Mouse (Mus musculus): Measurements from ENCODE around the gene Abca9. TPM values are rescaled to one million over a fixed set of nuclear protein-coding genes. Genes with fewer than 3 reads are reported as not detected.

Gene Abca9
- total RNA-seq (2021) = 10 to 100 TPM; 11.3 to 12.2 TPM

DNA sequence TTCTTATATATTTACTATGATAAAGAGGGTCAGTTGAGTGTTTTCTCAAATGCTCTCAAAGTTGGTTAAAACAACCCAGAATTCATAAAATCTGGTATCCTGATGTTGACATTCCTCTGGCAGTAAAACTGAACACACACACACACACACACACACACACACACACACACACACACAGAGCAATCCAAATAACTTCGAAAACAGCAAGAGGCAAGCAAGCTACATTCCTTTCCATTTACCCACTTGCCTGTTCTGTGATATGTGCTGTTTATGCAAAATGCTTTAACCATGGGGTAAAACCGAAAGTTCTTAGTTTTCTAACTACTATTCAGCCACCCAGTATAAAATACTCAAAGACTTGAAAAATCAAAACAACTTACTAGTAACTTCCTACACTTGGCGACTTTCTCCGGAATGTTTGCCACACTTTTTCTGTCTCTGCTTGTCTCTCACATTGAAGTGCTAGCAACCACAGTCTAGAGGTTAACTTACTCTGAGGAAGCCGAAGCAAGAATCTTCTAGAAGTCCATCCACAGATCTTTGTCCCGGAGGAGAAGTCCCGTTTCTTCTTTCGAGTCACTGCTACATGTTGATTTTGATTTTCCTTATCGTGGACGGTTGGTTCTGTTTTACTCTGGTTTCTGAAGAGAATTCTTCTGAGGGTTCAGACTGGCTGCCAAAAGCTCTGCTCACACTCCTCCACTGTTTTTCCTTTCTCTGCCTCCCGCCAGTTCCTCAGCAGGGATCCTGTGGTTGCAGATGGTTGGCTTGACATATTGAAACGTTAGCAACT lies at the start of gene Abca9:
TSS of gene Abca9 (minus strand) at position 738 of the 793 bp plus-strand sequence.
- peak; percentile 37 for DNase-seq

DNA sequence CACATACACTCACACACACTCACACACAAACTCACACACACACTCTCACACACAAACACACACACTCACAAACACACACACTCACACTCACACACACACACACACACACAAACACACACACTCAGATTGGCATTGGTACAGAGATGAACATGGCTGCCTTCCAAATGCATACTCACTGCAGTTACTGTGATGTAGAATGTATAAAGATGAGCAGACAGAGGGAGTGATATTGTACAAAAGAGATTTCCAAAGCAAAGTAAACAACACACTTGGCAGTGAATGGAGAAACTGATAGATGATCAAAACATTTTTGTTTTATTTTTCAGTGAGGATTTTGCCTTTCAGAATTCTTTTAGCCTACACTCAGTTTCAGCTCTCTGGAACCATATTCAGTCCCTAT lies 49.1 kb upstream of the Abca9 start:
- no peak for DNase-seq

DNA sequence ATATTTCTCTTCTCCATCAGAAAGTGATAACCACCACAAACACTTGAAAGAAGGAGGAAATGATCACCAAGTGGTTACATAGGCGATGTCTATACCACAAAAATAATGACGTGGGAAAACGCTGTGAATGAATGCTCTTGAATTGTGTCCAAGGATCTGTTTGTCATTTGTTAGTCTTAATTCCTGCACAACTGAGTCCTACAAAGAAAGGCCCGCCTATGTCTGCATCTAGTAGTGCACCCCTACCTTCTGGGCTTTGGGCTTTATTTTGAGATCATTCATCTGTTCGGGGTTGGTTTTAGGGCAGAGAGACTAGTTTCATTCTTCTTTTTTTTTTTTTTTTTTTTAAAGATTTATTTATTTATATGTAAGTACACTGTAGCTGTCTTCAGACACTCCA lies 35.9 kb upstream of the Abca9 start:
- DNase-seq = no peak

DNA sequence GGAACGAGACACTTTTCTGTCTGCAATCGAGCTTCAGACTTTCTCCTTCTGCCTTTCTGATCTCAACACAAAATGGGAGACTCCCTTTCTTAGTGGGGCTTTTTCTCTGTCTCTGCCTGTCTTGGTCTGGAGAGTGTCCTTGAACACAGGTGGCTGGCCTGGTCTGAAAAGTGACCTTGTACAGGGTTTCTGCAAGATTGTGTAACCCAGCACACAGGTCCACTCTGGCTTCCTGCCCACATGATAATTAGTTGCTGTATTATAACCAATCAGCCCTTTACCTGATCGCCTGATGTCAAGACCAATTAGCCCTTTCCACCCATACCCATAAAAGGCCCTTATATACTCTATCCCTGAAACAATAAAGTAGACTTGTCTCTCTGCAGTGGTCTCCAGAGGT lies 30.9 kb upstream of the Abca9 start:
- no peak for DNase-seq

DNA sequence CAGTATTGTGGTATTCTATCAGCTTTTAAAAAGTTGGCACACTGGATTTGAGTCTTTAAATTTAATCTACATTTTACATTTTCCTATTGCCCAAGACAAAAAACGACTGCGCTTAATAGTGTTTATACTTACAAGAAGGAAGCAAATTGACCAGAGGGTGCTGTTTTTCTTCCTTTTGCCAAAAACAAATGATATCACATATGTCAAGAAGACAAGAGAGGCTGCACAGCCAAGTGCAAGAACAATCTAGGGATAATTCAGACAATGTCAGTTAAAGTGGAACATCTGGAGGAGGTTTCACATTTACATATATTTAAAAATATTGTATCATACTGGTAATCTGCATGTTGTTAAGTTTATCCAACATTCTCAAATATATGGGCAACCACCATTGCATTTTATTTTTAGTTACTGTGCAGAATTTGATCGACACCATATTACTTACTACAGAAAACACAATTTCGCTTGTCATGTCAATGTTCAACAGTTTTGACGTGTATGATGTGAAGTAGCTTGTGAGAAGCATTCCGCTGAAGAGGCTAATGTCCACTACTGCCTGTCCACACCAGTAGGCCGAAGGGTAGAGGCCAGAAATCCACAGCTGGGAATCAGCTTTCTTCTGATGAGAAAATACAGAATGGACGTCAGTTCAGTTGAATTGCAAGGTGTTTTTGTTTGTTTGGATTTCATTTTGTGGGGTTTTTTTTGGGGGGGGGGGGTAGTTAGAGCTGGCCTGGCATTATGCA lies 28.7 kb upstream of the Abca9 start:
- no peak for DNase-seq

DNA sequence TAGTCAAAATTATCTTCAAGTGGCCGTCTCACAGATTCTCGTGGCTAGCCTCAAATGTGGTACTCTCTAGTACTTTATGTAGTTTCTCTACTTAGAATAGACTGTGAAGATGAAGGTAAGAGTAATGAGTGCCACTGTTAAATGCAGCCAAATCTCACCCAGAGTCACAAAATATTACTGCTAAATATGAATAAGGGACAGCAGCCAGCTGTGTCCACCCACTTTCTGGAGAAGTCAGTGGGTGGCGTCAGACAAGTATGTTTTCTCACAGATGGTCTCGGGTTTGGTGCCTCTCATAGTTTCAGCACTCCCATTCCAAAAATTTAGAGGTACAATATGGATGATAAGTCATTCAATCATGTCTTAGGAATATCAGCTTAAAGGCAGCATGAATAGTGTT lies 27.3 kb upstream of the Abca9 start:
- DNase-seq = no peak

DNA sequence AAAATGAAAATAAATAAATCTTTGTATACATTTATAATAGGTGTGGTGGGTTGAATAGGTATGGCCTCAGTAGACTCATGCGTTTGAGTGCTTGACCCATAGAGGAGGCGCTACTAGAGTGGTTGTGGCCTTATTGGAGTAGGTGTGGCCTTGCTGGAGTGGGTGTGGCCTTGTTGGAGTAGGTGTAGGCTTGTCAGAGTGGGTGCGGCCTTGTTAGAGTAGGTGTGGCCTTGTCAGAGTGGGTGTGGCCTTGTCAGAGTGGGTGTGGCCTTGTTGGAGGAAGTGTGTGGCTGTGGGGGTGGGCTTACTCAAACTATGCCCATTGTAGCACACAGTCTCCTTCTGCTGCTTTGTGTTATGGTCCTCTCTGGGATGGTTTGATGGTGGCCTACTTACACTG lies 3.2 kb upstream of the Abca9 start:
- no peak for DNase-seq

DNA sequence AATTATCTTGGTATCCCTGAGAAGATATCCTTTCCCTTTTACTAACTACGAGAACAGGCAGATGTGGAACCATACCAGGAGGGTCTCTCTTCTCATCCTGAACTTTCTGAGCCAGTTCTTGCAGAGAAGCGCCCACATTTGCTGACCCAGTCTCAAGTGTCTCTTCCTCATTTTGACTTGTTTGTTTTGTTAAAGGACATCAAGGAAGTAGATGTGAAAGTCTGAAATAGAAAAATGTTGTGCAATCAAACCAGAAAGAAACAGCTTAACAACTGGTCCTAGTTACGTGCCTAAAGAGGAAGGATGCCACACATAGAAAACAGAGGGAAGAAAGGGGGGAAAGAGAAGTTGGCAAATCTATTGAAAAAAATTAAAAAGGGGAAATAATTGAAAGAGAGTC lies 2.2 kb downstream of the Abca9 start:
- DNase-seq = no peak

DNA sequence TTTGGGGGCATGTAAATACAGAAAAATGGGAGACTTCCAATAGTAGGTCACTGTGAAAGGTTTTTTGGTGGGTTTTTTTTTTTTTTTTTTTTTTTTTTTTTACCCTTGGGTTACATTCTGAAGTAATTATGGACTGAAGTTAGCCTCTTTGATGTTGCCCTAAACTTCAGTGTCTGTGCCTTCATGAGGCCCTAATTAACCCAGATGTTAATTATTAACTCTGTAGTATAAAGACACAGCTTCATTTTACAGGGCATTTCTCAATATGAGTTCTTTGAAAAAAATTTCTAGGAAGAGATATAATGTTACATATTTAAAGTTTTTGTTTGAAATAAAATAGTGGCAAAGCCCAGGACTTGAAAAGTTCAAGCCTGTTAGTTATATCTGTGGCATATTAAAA lies 2.6 kb downstream of the Abca9 start:
- DNase-seq = no peak

DNA sequence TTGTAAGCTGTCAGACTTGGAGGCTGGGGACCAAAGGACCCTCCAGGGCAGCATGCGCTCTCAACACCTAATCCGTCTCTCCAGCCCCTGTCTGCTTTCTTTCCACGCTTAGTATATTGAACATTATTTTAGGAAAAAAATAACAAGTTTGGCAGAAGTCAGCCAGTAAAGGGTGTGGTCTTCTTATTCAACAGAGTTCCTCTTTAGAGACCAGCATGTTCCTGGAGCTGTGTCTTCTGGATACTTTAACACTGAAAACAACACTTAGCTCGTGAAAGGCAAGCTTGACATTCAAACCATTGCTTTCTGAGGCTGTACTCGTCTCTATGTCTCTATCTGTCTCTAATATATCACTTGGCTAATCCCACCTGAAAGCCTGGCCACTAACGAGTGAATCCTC lies 10.9 kb downstream of the Abca9 start:
- no peak for DNase-seq

DNA sequence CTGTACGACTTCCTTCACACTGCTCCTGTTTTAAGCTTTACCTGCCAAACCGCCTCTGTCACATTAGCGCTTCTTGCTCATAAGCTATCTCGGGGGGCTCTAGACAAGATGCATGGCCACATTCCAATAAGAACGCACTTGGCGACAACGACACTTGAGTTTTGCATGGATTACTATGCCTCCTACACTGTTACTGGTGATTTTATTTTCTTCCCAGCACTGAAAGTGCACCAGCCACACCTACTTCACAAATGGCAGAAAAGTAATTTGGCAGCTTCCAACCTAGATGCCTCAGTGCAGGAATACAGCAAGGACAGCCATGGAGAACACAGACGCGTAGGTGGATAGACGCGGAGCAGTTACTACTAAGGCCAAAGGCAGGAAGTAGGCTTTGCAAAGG lies 12.0 kb downstream of the Abca9 start:
- no peak for DNase-seq

DNA sequence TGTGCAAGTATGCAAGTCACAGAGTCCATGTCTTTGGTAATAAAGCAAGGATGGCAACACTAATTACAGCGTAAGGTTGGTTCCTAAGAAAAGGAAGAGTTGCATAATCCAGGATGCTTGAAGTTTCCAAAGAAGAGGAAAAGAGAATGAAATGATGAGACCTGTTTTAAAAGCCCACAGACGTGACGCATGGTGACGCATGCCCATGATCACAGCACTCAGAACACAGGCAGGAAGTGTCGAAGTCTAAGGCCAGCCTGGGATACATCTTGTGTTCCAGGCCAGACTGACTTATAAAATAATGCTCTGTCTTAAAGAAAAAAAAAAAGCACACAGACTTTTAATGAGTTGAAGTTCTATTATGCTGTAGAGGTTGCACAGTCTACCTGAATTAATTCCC lies 20.4 kb downstream of the Abca9 start:
- no peak for DNase-seq

DNA sequence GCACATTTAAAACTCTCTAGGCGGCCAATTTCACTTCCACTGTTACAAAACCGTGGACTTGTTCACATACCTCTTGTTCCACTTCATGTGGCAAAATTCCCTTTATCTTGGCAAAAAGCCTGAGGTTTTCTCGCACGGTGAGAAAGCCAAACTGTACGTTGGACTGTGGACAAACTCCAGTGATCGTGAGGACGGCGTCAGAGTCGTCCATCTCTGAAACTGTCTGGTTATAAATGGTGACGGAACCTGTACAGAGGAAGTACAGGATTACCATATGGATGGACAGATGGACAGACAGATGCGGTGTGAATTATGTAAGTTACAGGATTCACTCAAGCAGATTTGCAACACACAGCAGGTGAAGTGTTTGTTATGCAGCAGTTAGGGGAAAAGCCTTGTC lies 22.6 kb downstream of the Abca9 start:
- DNase-seq = no peak

DNA sequence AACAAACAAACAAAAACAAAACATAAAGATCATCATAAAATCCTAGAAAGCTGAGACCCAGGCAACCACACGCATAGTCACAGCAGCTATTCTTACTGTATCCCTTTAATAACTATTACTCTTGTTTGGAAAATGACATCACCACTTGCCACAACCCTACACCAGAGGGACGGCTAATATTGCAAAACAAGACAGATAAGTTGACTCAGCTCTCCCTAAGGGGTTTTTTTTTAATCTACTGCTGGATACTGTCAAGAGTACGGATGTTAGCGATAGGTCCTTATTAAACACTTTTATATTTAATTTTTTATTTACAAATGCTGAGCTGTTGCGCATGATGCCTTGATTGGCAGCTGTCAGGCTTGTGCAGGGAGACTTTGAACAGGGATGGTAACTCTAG lies 37.2 kb downstream of the Abca9 start:
- no peak for DNase-seq

DNA sequence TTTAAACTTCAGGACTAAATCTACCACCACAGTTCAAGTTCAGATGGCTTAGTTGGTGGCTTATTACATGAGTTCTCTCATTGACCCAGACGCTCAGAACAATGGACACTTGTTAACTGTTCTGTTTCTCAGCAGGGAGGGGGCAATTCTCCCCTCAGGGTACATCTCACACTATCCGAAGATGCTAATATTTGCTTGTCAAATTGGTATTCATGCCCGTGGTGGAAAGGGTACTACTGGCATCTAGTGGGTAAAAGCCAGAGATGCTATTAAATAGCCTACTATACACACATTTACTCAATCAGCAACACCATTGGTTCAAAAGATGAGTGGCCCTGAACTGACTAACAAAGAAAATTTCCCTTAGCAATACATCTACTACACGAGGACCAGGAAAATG lies 56.9 kb downstream of the Abca9 start:
- DNase-seq = no peak

DNA sequence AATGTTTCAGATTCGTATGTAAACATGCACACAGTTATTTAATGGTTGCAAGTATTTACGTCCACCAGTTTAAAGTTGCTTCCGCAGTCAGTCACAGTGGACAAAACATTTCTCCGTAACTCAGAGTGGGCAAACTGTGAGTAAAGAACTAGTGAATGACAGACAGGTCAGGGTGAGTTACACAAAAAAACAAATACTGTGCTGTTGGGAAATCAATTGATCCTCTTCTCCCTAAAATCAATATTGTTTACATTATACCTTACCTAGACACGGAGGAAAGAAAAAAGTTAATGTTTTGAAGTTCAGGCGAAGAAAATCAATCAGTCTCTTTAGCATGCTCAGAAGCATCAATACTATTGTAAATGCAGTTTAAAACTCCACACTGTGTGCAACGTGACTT lies 66.6 kb downstream of the Abca9 start:
- DNase-seq = no peak

DNA sequence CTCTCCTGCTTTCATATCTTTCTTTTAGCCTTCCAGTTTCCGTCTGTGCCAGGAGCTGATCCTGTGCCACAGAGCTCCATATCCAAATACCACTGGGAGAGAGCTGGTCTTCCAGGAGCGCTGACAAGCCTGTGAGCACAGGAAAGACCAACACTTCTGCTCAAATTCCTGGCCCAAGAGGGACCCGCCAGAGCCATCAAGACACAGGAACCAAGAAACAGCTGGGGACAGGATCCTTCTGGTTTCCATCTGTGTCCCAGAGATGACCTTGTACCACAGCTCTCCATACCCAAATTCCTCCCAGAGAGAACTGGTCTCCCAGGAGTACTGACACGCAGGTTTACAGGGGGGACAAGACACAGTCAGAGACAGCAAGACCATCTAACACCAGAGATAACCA lies 69.1 kb downstream of the Abca9 start:
- peak; percentile 8 for DNase-seq

DNA sequence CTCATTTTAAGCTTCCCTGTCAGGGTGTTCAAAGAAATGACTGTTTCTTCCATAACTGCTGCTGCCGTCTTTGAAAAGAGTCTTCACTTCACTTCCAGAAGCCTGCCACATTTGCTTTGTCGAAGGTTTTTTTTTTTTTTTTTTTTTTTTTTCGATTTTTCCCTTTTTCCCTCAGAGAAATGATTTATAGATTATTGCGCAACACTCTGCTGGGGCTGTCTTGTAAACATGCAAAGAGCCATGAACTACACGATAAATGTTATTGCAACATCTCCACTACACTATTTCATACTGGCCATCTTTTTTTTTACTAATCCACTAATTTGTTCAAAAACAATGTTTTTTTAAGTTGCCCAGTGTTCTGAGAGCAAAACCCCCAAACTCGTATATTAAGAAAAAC lies 70.5 kb downstream of the Abca9 start:
- DNase-seq = no peak

DNA sequence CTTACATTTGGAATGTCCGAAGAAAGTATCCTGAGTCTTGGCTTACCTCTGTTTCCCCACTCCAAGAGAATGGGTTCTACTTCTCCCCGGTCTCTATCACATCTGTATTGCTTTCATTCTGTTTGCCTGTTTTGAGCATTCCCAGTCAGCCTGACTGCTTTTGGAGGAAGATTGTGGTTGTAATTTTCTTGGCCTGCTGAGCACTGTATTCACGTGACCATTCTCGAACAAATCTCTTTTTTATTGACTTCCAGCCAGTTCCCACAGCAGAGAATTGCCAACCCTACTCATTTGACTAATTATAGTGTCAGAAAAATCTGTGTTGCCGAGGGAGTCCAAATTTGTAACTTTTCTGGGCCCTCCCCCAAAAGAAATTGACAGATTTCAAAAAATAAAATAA lies 72.1 kb downstream of the Abca9 start, which contains the start of gene Abca8a:
TSS of gene Abca8a (minus strand) at position 121 of the 400 bp plus-strand sequence.
- DNase-seq = peak; percentile 15

DNA sequence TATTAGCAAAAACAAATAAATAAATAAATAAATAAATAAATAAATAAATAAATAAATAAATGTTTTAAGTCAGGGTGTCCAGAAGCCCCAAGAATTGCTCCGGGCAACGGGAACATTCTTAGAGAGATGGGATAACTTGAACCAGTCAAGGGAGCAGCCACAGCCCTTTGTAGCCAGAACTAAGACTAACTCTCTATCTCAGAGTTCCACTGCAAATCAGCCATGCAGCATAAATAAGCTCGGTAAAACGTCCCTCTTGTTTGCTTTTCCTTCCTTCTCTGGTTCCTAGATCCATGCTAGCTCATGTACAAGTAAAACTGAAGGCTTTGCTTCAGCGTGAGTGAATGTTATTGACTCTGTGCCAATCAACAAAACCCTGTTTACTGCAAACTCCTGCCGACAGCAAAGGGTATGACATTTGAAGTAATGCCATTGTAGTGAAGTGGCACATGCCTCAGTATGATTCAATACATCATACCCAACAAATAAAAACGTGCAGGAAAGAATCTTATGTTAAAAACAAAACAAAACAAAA lies 73.1 kb downstream of the Abca9 start:
- DNase-seq = no peak

DNA sequence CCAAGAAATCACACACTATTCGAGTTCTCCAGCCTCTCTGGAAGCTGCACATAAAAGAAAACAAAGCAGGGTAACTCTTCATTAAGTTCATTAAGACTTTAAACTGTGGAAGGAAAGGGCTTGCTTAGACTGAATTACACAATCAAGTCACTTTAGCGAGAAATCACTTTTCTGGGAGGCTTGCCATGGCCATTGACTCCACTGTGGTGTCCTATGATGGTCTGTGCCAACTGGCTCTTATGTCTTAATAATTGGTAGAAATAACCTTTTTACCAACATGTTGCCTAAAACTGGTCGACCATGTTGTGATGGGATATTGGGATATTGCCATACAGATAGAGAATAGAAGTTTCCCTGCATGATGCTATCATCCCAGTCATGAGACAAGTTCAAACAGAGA lies 73.8 kb downstream of the Abca9 start:
- peak; percentile 10 for DNase-seq

DNA sequence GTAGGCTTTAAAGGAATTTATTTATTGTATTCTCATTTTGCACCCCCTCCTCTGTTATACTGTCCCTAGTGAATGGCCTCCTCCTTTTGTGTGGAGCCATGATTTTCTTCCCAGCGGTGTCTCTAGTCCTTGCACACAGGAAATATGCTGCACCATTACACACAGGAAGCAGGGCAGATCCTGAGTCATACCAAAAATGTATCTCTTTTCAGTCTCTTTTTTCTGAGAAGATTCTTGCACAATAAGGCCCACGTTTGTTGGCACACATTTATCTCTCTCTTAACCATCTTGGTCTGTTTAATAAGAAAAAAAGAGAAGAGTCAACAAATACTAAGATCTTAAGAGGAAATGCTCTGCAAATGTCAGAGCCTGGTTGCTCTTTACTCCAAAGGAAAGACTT lies 76.7 kb downstream of the Abca9 start:
- no peak for DNase-seq

DNA sequence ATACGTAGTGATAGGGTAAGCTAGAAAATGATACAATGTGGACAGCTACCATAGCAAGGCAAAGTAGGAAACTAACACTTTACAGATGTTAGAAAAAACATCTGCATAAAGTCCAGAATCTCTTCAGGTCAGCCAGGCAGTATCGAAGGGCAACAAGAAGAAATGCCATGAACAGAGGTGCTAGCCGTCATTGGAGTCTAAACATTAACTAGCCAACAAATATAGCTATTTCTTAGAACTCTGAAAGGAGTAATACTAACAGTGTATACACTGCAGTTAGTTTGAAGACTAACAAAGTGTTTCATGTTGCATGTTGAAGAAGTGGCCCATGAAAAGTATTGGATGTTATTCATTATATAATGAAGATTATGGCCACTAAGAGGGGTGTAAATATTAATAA lies 95.8 kb downstream of the Abca9 start:
- DNase-seq = no peak

DNA sequence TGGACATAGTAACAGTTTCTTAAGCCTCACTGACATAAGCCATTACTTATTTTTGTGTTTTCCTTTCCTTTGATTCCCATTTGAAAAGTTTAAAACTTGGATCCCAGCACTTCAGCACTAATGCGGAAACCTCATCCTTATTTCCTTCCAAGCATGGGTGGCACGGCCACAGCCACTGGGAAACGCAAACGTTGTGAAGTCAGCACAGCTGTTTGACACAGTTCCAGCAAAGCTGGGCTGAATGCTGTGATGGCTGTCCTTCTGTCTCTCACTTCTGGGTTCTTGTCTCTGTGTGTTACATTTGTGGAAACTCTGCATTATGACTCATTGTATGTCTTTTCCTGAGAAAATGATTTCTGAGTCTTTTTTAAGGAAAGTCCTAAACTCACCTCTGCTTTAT lies 107.0 kb downstream of the Abca9 start:
- DNase-seq = no peak

All from heart, postnatal 4 days (tissue).